Mouse (Mus musculus) midbrain, postnatal 0 days (tissue): ENCODE measurements around the gene Gm10803. TPM values are rescaled to one million over a fixed set of nuclear protein-coding genes. Genes with fewer than 3 reads are reported as not detected.

ENCODE experiments used
- ATAC-seq: fragments of 200-750 bp; cut with Nextera tagmentation; 2 replicates; pipeline ENCODE4 v1.8.0; 2017; ENCODE audit warnings: moderate number of reproducible peaks, mild to moderate bottlenecking, moderate TSS enrichment, moderate library complexity; ENCODE audit not compliant: low FRiP score
- DNase-seq: peaks from one replicate; pipeline ENCODE4 v3.0.0-alpha.2; 2015; ENCODE audit warnings: low spot score
- H3K27ac ChIP-seq: fragments of 300-500 bp; sonication (generic); 2 replicates; pipeline ENCODE4 v1.5.1; 2014; ENCODE audit warnings: low read depth, mild to moderate bottlenecking, low read length, mixed read lengths
- H3K27me3 ChIP-seq: fragments of 300-500 bp; sonication (generic); 2 replicates; pipeline ENCODE4 v1.6.1; 2014; ENCODE audit warnings: low read length, control low read depth, mixed read lengths; ENCODE audit not compliant: insufficient read depth
- H3K36me3 ChIP-seq: fragments of 300-500 bp; sonication (generic); 2 replicates; pipeline ENCODE4 v1.6.1; 2014; ENCODE audit warnings: low read length, control low read depth, mixed read lengths; ENCODE audit not compliant: insufficient read depth
- H3K4me1 ChIP-seq: fragments of 300-500 bp; sonication (generic); 2 replicates; pipeline ENCODE4 v1.6.1; 2014; ENCODE audit warnings: mild to moderate bottlenecking, control low read depth, antibody characterized with exemption, low read length, mixed read lengths; ENCODE audit not compliant: insufficient read depth
- H3K4me2 ChIP-seq: fragments of 300-500 bp; sonication (generic); 2 replicates; pipeline ENCODE4 v1.6.1; 2014; ENCODE audit warnings: low read depth, mild to moderate bottlenecking, low read length, mixed read lengths; ENCODE audit not compliant: poor library complexity, severe bottlenecking
- H3K4me3 ChIP-seq: fragments of 300-500 bp; sonication (generic); 2 replicates; pipeline ENCODE4 v1.5.1; 2014; ENCODE audit warnings: low read depth, mild to moderate bottlenecking, low read length, moderate library complexity
- H3K9ac ChIP-seq: fragments of 300-500 bp; sonication (generic); replicated peaks from 2 replicates; pipeline ENCODE4 v1.6.1; 2014; ENCODE audit warnings: mild to moderate bottlenecking, low read length, moderate library complexity, mixed read lengths; ENCODE audit not compliant: poor library complexity, severe bottlenecking
- H3K9me3 ChIP-seq: fragments of 300-500 bp; sonication (generic); 2 replicates; pipeline ENCODE4 v1.6.1; 2016; ENCODE audit warnings: low read length, control low read depth
- CTCF ChIP-seq: IDR thresholded peaks from 2 replicates; pipeline ENCODE4 v1.5.1; 2016; ENCODE audit warnings: antibody characterized with exemption, mild to moderate bottlenecking
- WGBS: fragments of 180-500 bp; shearing (Covaris S2); extraction: QIAGEN DNeasy Blood & Tissue Kit; methylation state at CpG from one replicate; pipeline ENCODE4 v1.1.7; 2014; 5-methylcytosine and 5-hydroxymethylcytosine counted together
- polyA plus RNA-seq: library from polyadenylated mRNA; unstranded; fragments of >200 nt; fragmentation: Nextera tagmentation; extraction: Ambion mirVana; gene quantifications from 2 replicates; pipeline ENCODE4 v1.2.1, GENCODE M21; 2015
- total RNA-seq: library from RNA; depleted of rRNA; stranded (reverse); fragments of >200 nt; gene quantifications from 2 replicates; pipeline ENCODE4 v1.2.3, GENCODE M21; 2014

The Gm10803 gene
- total and polyA plus RNA-seq, 2 experiments from 2014 or later = not detected

GRCm38 (mm10) chr2:93522005-93522404 lies 38.4 kb upstream of the Gm10803 start:
- 26% methylated on average over 16 of the region's 16 CpGs for WGBS
- peak; percentile 57 for DNase-seq

GRCm38 (mm10) chr2:93525033-93525762 lies 35.2 kb upstream of the Gm10803 start:
- WGBS = 87% methylated on average over 16 of the region's 16 CpGs
- no peaks in the 10 kb centered on the region for H3K36me3 ChIP-seq
- H3K9ac ChIP-seq = no peak overlapping the region
- TF ChIP-seq CTCF = no peak
- no peaks in the 10 kb centered on the region for H3K27me3 ChIP-seq
- H3K4me1 ChIP-seq = peaks cover 5% of the 10 kb centered on the region; the same call in 1 of the 2 replicates
- no peak overlapping the region for H3K27ac ChIP-seq
- ATAC-seq = no peak
- no peak for DNase-seq
- no peak overlapping the region for H3K4me3 ChIP-seq
- H3K4me2 ChIP-seq = no peak overlapping the region
- H3K9me3 ChIP-seq = no peaks in the 10 kb centered on the region

More at GRCm38 (mm10) chr2:93522005-93522404, 38.4 kb upstream of the Gm10803 start:
- H3K36me3 ChIP-seq = no peaks in the 10 kb centered on the region
- peak; percentile 24; the same call in 1 of the 2 replicates for ATAC-seq
- no peaks in the 10 kb centered on the region for H3K27me3 ChIP-seq
- H3K4me2 ChIP-seq = 0 out of 2 replicates have a peak overlapping the region, but pooled peaks have one; percentile 3
- H3K9me3 ChIP-seq = no peaks in the 10 kb centered on the region
- no peak overlapping the region for H3K27ac ChIP-seq
- TF ChIP-seq CTCF = no peak
- no peak overlapping the region for H3K4me3 ChIP-seq
- no peak overlapping the region for H3K9ac ChIP-seq
- peaks cover 5% of the 10 kb centered on the region; the same call in 1 of the 2 replicates for H3K4me1 ChIP-seq

GRCm38 (mm10) chr2:93529602-93530001 lies 30.8 kb upstream of the Gm10803 start:
- H3K36me3 ChIP-seq = no peaks in the 10 kb centered on the region
- H3K9me3 ChIP-seq = no peaks in the 10 kb centered on the region
- no peak for TF ChIP-seq CTCF
- 64% methylated on average over 4 of the region's 4 CpGs for WGBS
- no peak overlapping the region for H3K4me2 ChIP-seq
- H3K27me3 ChIP-seq = no peaks in the 10 kb centered on the region
- H3K27ac ChIP-seq = no peak overlapping the region
- ATAC-seq (no peak), DNase-seq (no peak)
- no peak overlapping the region for H3K9ac ChIP-seq
- H3K4me1 ChIP-seq = no peaks in the 10 kb centered on the region
- no peak overlapping the region for H3K4me3 ChIP-seq

GRCm38 (mm10) chr2:93533891-93534290 lies 26.5 kb upstream of the Gm10803 start:
- WGBS = 89% methylated on average over 7 of the region's 7 CpGs
- DNase-seq (no peak), ATAC-seq (no peak)
- Histone ChIP-seq H3K9ac (no peak overlapping the region), H3K27ac (no peak overlapping the region), H3K9me3 (no peaks in the 10 kb centered on the region), H3K4me3 (no peak overlapping the region), H3K27me3 (no peaks in the 10 kb centered on the region), H3K4me1 (no peaks in the 10 kb centered on the region), H3K4me2 (no peak overlapping the region), H3K36me3 (no peaks in the 10 kb centered on the region)
- TF ChIP-seq CTCF = no peak

GRCm38 (mm10) chr2:93537385-93537967 lies 22.9 kb upstream of the Gm10803 start:
- Histone ChIP-seq H3K36me3 (no peaks in the 10 kb centered on the region), H3K9me3 (no peaks in the 10 kb centered on the region), H3K27ac (no peak overlapping the region), H3K27me3 (no peaks in the 10 kb centered on the region), H3K4me3 (no peak overlapping the region), H3K4me1 (no peaks in the 10 kb centered on the region), H3K9ac (no peak overlapping the region), H3K4me2 (no peak overlapping the region)
- DNase-seq (no peak), ATAC-seq (no peak)
- whole genome bisulfite sequencing = 48% methylated on average over 3 of the region's 3 CpGs
- TF ChIP-seq CTCF = peak; percentile 51

GRCm38 (mm10) chr2:93538140-93538539 lies 22.2 kb upstream of the Gm10803 start:
- Histone ChIP-seq H3K27ac (no peak overlapping the region), H3K4me2 (no peak overlapping the region), H3K9me3 (no peaks in the 10 kb centered on the region), H3K4me3 (no peak overlapping the region), H3K27me3 (no peaks in the 10 kb centered on the region), H3K4me1 (no peaks in the 10 kb centered on the region), H3K36me3 (no peaks in the 10 kb centered on the region), H3K9ac (no peak overlapping the region)
- 43% methylated on average over 6 of the region's 6 CpGs for WGBS
- no peak for TF ChIP-seq CTCF
- DNase-seq (no peak), ATAC-seq (no peak)
